Mouse (Mus musculus): ENCODE data around the gene Rgmb. TPM values are rescaled to one million over a fixed set of nuclear protein-coding genes. Genes with fewer than 3 reads are reported as not detected.

Rgmb gene
- polyA plus RNA-seq, 1 experiment from 2014 or later = 15.6 TPM

- WGBS = 3% methylated on average over 20 of the region's 20 CpGs
- peak overlapping the region; percentile 70 for H3K4me3 ChIP-seq
- peak overlapping the region; percentile 80 for H3K9ac ChIP-seq
- peaks cover 21% of the 10 kb centered on the region for H3K4me1 ChIP-seq (replicated peaks)
- ATAC-seq (ENCODE audit: insufficient number of reproducible peaks, low FRiP score) = no peak
- H3K4me2 ChIP-seq = peak overlapping the region; percentile 97
- H3K9me3 ChIP-seq (replicated peaks) = no peaks in the 10 kb centered on the region
- 0 out of 2 replicates have a peak, but pooled peaks cover 3% of the 10 kb centered on the region for H3K27me3 ChIP-seq (replicated peaks)
- H3K27ac ChIP-seq (ENCODE audit: poor library complexity, severe bottlenecking) = peak overlapping the region; percentile 33; the same call in 1 of the 2 replicates
- no peaks in the 10 kb centered on the region for H3K36me3 ChIP-seq
These were observed 1.4 kb downstream of the Rgmb start for GRCm38 (mm10) chr17:15829198-15830170.

- H3K9ac ChIP-seq = no peak overlapping the region
- peaks cover 31% of the 10 kb centered on the region for H3K4me1 ChIP-seq (replicated peaks)
- H3K4me2 ChIP-seq = no peak overlapping the region
- H3K9me3 ChIP-seq (replicated peaks) = no peaks in the 10 kb centered on the region
- ATAC-seq (ENCODE audit: insufficient number of reproducible peaks, low FRiP score) = no peak
- no peak overlapping the region for H3K4me3 ChIP-seq
- no peaks in the 10 kb centered on the region for H3K36me3 ChIP-seq
- H3K27me3 ChIP-seq (replicated peaks) = 0 out of 2 replicates have a peak, but pooled peaks cover 3% of the 10 kb centered on the region
- H3K27ac ChIP-seq (ENCODE audit: poor library complexity, severe bottlenecking) = no peak overlapping the region
- WGBS = 53% methylated on average over 8 of the region's 8 CpGs
These were observed 2.5 kb downstream of the Rgmb start for GRCm38 (mm10) chr17:15828131-15828917.

- WGBS = 0% methylated on average over 18 of the region's 18 CpGs
- Histone ChIP-seq H3K4me2 (peak overlapping the region; percentile 80), H3K4me1 (replicated peaks) (peaks cover 34% of the 10 kb centered on the region), H3K4me3 (peak overlapping the region; percentile 82), H3K27me3 (replicated peaks) (0 out of 2 replicates have a peak, but pooled peaks cover 3% of the 10 kb centered on the region), H3K9me3 (replicated peaks) (no peaks in the 10 kb centered on the region), H3K36me3 (no peaks in the 10 kb centered on the region), H3K27ac (ENCODE audit: poor library complexity, severe bottlenecking) (peak overlapping the region; percentile 53), H3K9ac (peak overlapping the region; percentile 66)
- no peak; the same call in 1 of the 2 replicates for ATAC-seq (ENCODE audit: insufficient number of reproducible peaks, low FRiP score)
These were observed 3.9 kb downstream of the Rgmb start for GRCm38 (mm10) chr17:15826928-15827327.

- Histone ChIP-seq H3K9ac (peak overlapping the region; percentile 92), H3K27ac (ENCODE audit: poor library complexity, severe bottlenecking) (peak overlapping the region; percentile 76), H3K4me1 (replicated peaks) (peaks cover 34% of the 10 kb centered on the region), H3K4me3 (peak overlapping the region; percentile 82), H3K4me2 (peak overlapping the region; percentile 80), H3K27me3 (replicated peaks) (0 out of 2 replicates have a peak, but pooled peaks cover 3% of the 10 kb centered on the region), H3K9me3 (replicated peaks) (no peaks in the 10 kb centered on the region), H3K36me3 (no peaks in the 10 kb centered on the region)
- under 1% methylated on average over 30 of the region's 34 CpGs for WGBS
- ATAC-seq (ENCODE audit: insufficient number of reproducible peaks, low FRiP score) = peak; percentile 90
These were observed 4.4 kb downstream of the Rgmb start for GRCm38 (mm10) chr17:15826444-15826909.

GRCm38 (mm10) chr17:15825481-15826396 lies 5.1 kb downstream of the Rgmb start:
- peak overlapping the region; percentile 76 for H3K27ac ChIP-seq (ENCODE audit: poor library complexity, severe bottlenecking)
- ATAC-seq (ENCODE audit: insufficient number of reproducible peaks, low FRiP score) = peak; percentile 75
- H3K4me3 ChIP-seq = peak overlapping the region; percentile 82
- peaks cover 34% of the 10 kb centered on the region for H3K4me1 ChIP-seq (replicated peaks)
- no peaks in the 10 kb centered on the region; the same call in 1 of the 2 replicates for H3K36me3 ChIP-seq
- H3K9ac ChIP-seq = peak overlapping the region; percentile 92
- H3K4me2 ChIP-seq = peak overlapping the region; percentile 80
- 0% methylated on average over 91 of the region's 102 CpGs for WGBS
- H3K9me3 ChIP-seq (replicated peaks) = no peaks in the 10 kb centered on the region
- H3K27me3 ChIP-seq (replicated peaks) = 0 out of 2 replicates have a peak, but pooled peaks cover 3% of the 10 kb centered on the region

- ATAC-seq (ENCODE audit: insufficient number of reproducible peaks, low FRiP score) = no peak
- Histone ChIP-seq H3K27me3 (replicated peaks) (0 out of 2 replicates have a peak, but pooled peaks cover 3% of the 10 kb centered on the region), H3K36me3 (peaks cover 2% of the 10 kb centered on the region; the same call in 1 of the 2 replicates), H3K27ac (ENCODE audit: poor library complexity, severe bottlenecking) (no peak overlapping the region), H3K9me3 (replicated peaks) (no peaks in the 10 kb centered on the region), H3K4me1 (replicated peaks) (peaks cover 36% of the 10 kb centered on the region), H3K9ac (no peak overlapping the region), H3K4me3 (peak overlapping the region; percentile 82), H3K4me2 (peak overlapping the region; percentile 80)
- WGBS = 34% methylated on average over 3 of the region's 3 CpGs
These were observed 6.0 kb downstream of the Rgmb start for GRCm38 (mm10) chr17:15824854-15825253.

GRCm38 (mm10) chr17:15824337-15824736 lies 6.5 kb downstream of the Rgmb start:
- Histone ChIP-seq H3K4me1 (replicated peaks) (peaks cover 36% of the 10 kb centered on the region), H3K36me3 (peaks cover 2% of the 10 kb centered on the region; the same call in 1 of the 2 replicates), H3K4me3 (peak overlapping the region; percentile 82), H3K27ac (ENCODE audit: poor library complexity, severe bottlenecking) (no peak overlapping the region), H3K4me2 (peak overlapping the region; percentile 80), H3K27me3 (replicated peaks) (0 out of 2 replicates have a peak, but pooled peaks cover 3% of the 10 kb centered on the region), H3K9ac (no peak overlapping the region), H3K9me3 (replicated peaks) (no peaks in the 10 kb centered on the region)
- ATAC-seq (ENCODE audit: insufficient number of reproducible peaks, low FRiP score) = no peak
- WGBS = 59% methylated on average over 11 of the region's 11 CpGs

- Histone ChIP-seq H3K4me2 (peak overlapping the region; percentile 80), H3K36me3 (peaks cover 7% of the 10 kb centered on the region; the same call in 1 of the 2 replicates), H3K4me1 (replicated peaks) (peaks cover 36% of the 10 kb centered on the region), H3K9me3 (replicated peaks) (no peaks in the 10 kb centered on the region), H3K4me3 (peak overlapping the region; percentile 82; the same call in 1 of the 2 replicates), H3K27ac (ENCODE audit: poor library complexity, severe bottlenecking) (no peak overlapping the region), H3K27me3 (replicated peaks) (0 out of 2 replicates have a peak, but pooled peaks cover 3% of the 10 kb centered on the region), H3K9ac (no peak overlapping the region)
- ATAC-seq (ENCODE audit: insufficient number of reproducible peaks, low FRiP score) = no peak
- 49% methylated on average over 3 of the region's 3 CpGs for WGBS
These were observed 7.0 kb downstream of the Rgmb start for GRCm38 (mm10) chr17:15823838-15824237.

- Histone ChIP-seq H3K9ac (no peak overlapping the region), H3K9me3 (replicated peaks) (no peaks in the 10 kb centered on the region), H3K4me1 (replicated peaks) (peaks cover 38% of the 10 kb centered on the region), H3K4me3 (no peak overlapping the region), H3K4me2 (no peak overlapping the region), H3K27me3 (replicated peaks) (0 out of 2 replicates have a peak, but pooled peaks cover 2% of the 10 kb centered on the region), H3K27ac (ENCODE audit: poor library complexity, severe bottlenecking) (no peak overlapping the region), H3K36me3 (peaks cover 9% of the 10 kb centered on the region; the same call in 1 of the 2 replicates)
- ATAC-seq (ENCODE audit: insufficient number of reproducible peaks, low FRiP score) = no peak
- WGBS = 70% methylated on average over 5 of the region's 5 CpGs
These were observed 7.6 kb downstream of the Rgmb start for GRCm38 (mm10) chr17:15823215-15823614.

GRCm38 (mm10) chr17:15822376-15822775 lies 8.5 kb downstream of the Rgmb start:
- peaks cover 39% of the 10 kb centered on the region for H3K4me1 ChIP-seq (replicated peaks)
- WGBS = 83% methylated on average over 7 of the region's 7 CpGs

More at GRCm38 (mm10) chr17:15822376-15822775, 8.5 kb downstream of the Rgmb start:
- H3K27me3 ChIP-seq (replicated peaks) = no peaks in the 10 kb centered on the region
- no peaks in the 10 kb centered on the region for H3K9me3 ChIP-seq (replicated peaks)
- H3K9ac ChIP-seq = no peak overlapping the region
- no peak for ATAC-seq (ENCODE audit: insufficient number of reproducible peaks, low FRiP score)
- no peak overlapping the region for H3K4me2 ChIP-seq
- peaks cover 15% of the 10 kb centered on the region for H3K36me3 ChIP-seq
- no peak overlapping the region for H3K4me3 ChIP-seq
- H3K27ac ChIP-seq (ENCODE audit: poor library complexity, severe bottlenecking) = no peak overlapping the region

Data from heart, embryonic 12.5 days (tissue).